Mouse (Mus musculus): ENCODE measurements around the gene Ptch2.

- TF ChIP-seq MAFK (IDR thresholded peaks at IDR 0.05; ENCODE audit: insufficient read depth, low read depth, low read length) (no peak), CHD2 (IDR thresholded peaks at IDR 0.05; ENCODE audit: low read depth, low read length) (no peak), HCFC1 (IDR thresholded peaks at IDR 0.05; ENCODE audit: borderline replicate concordance, insufficient read depth, low read length) (no peak), ZNF384 (IDR thresholded peaks at IDR 0.05; ENCODE audit: low read depth, low read length) (no peak), ZC3H11A (IDR thresholded peaks at IDR 0.05; ENCODE audit: borderline replicate concordance, low read depth, low read length) (no peak)
Measured at GRCm38 (mm10) chr4:117155020-117155791, 59.3 kb downstream of the Ptch2 start.
